Mouse (Mus musculus) MEL (cell line): ENCODE measurements around the gene 6030458C11Rik.

Experiments
- CTCF ChIP-seq, 3 experiments: IDR thresholded peaks in 2 of 3; conservative IDR thresholded peaks in 1 of 3; 2 replicates each; pipeline ENCODE4 v1.5.1; 2011 to 2012; ENCODE audit warnings: low read length in 3 of 3, low read depth in 2 of 3, mild to moderate bottlenecking in 2 of 3, improper control_type of control experiment in 1 of 3, inconsistent platforms in 1 of 3, mixed read lengths in 1 of 3, moderate library complexity in 1 of 3; ENCODE audit not compliant: control insufficient read depth in 1 of 3, insufficient read depth in 1 of 3, poor library complexity in 1 of 3, severe bottlenecking in 1 of 3
- E2F4 ChIP-seq: IDR thresholded peaks from 2 replicates; pipeline ENCODE4 v1.6.1; 2011; ENCODE audit warnings: low read depth, low read length, improper control_type of control experiment, borderline replicate concordance
- TCF12 ChIP-seq: IDR thresholded peaks from 2 replicates; pipeline ENCODE4 v1.6.1; 2014; ENCODE audit warnings: low read depth, mild to moderate bottlenecking, inconsistent platforms, low read length, improper control_type of control experiment, moderate library complexity
- ZNF384 ChIP-seq: IDR thresholded peaks from 2 replicates; pipeline ENCODE4 v1.6.1; 2012; ENCODE audit warnings: low read depth, mild to moderate bottlenecking, inconsistent platforms, low read length, improper control_type of control experiment

GRCm38 (mm10) chr15:12829878-12830277 is 5.4 kb upstream of the 6030458C11Rik start:
- TF ChIP-seq CTCF (IDR thresholded peaks at IDR 0.05 in 2 of 3, conservative IDR thresholded peaks at IDR 0.05 in 1 of 3; ENCODE audit: control insufficient read depth in 1 of 3, insufficient read depth in 1 of 3, low read depth in 2 of 3, low read length in 3 of 3, poor library complexity in 1 of 3, severe bottlenecking in 1 of 3), result no peak
- TF ChIP-seq TCF12, result peak; percentile 60
- TF ChIP-seq E2F4, result no peak
- no peak for TF ChIP-seq ZNF384
